ENCODE assay signal across 22 mouse cellular contexts in the genomic region with DNA sequence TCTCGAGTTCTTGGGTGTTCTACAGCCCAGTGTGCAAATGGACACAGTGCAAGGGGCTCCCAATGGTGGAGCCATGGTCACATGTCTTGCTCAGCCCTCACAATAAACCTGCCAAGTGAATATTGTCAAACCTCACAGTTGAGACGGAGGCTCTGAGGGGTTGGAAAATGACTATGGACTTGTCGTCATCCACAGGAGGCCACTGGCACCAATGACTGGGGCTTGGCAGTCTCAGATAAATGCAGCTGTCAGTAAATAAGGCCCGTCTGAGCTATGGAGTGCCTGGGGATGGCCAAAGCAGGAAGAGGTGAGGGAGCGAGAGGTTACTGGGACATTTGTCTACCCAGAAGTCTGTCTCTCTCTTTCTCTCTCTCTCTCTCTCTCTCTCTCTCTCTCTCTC. TPM values are rescaled to one million over a fixed set of nuclear protein-coding genes. Genes with fewer than 3 reads are reported as not detected.
DNase-seq lines count a peak whose midpoint lies in the region; ATAC-seq and TF ChIP-seq lines count a peak whose summit lies in the region.
"Had no signal": no experiment of that assay in that cellular context is flagged by ENCODE, and none has a peak within 500 bp of the region (broad histone marks: within the 10 kb centered on the region; RNA-seq: fewer than 3 reads in every experiment).

No protein-coding gene starts in this region.

- no peak overlapping the region for H3K4me2 ChIP-seq in lung, postnatal 0 days (replicated peaks; ENCODE audit: low read depth, low read length)
- H3K4me2 ChIP-seq: heart, embryonic 12.5 days; hindbrain, embryonic 14.5 days; limb, embryonic 12.5 days; midbrain, embryonic 11.5 days; neural tube, embryonic 13.5 days; stomach, embryonic 15.5 days had no signal

- no peak overlapping the region for H3K9ac ChIP-seq in lung, postnatal 0 days (replicated peaks; ENCODE audit: low read depth)
- H3K9ac ChIP-seq: heart, embryonic 12.5 days; hindbrain, embryonic 14.5 days; limb, embryonic 12.5 days; neural tube, embryonic 13.5 days; stomach, embryonic 15.5 days had no signal

- no peak overlapping the region for H3K4me3 ChIP-seq in lung, postnatal 0 days (ENCODE audit: low read depth, low read length)
- H3K4me3 ChIP-seq in layer of hippocampus, adult 2 months, result no peak overlapping the region
- H3K4me3 ChIP-seq: erythroblast, embryonic 14.5 days; heart, embryonic 12.5 days; limb, embryonic 12.5 days; neural tube, embryonic 13.5 days; stomach, embryonic 15.5 days had no signal

- H3K27me3 ChIP-seq in lung, postnatal 0 days (replicated peaks; ENCODE audit: insufficient read depth, low read length), result no peaks in the 10 kb centered on the region
- H3K27me3 ChIP-seq: heart, embryonic 12.5 days; limb, embryonic 12.5 days; neural tube, embryonic 13.5 days; stomach, embryonic 15.5 days had no signal

- TF ChIP-seq CTCF in lung, postnatal 0 days (IDR thresholded peaks at IDR 0.05), result no peak
- TF ChIP-seq CTCF in layer of hippocampus, adult 2 months (conservative IDR thresholded peaks at IDR 0.05), result no peak

- no peak overlapping the region for H3K27ac ChIP-seq in lung, postnatal 0 days (ENCODE audit: low read length)
- H3K27ac ChIP-seq in layer of hippocampus, adult 2 months, result no peak overlapping the region
- H3K27ac ChIP-seq: hindbrain, embryonic 14.5 days; limb, embryonic 12.5 days; neural tube, embryonic 13.5 days; stomach, embryonic 15.5 days had no signal

- peak; percentile 12; the same call in 1 of the 2 replicates for ATAC-seq in lung, postnatal 0 days
- ATAC-seq in megakaryocyte progenitor cell, adult 5-6 weeks (replicated peaks; ENCODE audit: poor library complexity), result peak; percentile 13; the same call in 1 of the 2 replicates
- ATAC-seq in erythroblast, adult 5-6 weeks (replicated peaks; ENCODE audit: low FRiP score, poor library complexity, severe bottlenecking), result no peak
- ATAC-seq: forebrain, embryonic 14.5 days; intestine, embryonic 16.5 days had no signal

- no peaks in the 10 kb centered on the region for H3K9me3 ChIP-seq in lung, postnatal 0 days (ENCODE audit: low read length)
- H3K9me3 ChIP-seq: heart, embryonic 12.5 days; limb, embryonic 12.5 days; neural tube, embryonic 13.5 days; stomach, embryonic 15.5 days had no signal

- TF ChIP-seq EP300 in lung, postnatal 0 days (IDR thresholded peaks at IDR 0.05), result no peak

- WGBS in lung, postnatal 0 days, result 68% methylated on average over 5 of the region's 5 CpGs

- H3K36me3 ChIP-seq in lung, postnatal 0 days (ENCODE audit: insufficient read depth, low read length), result no peaks in the 10 kb centered on the region
- H3K36me3 ChIP-seq: heart, embryonic 12.5 days; limb, embryonic 12.5 days; neural tube, embryonic 13.5 days; stomach, embryonic 15.5 days had no signal

- no peak for DNase-seq in lung, postnatal 0 days (ENCODE audit: low spot score)
- DNase-seq in lung, postnatal 36 days, result no peak
- DNase-seq in T-cell, adult 2 months (ENCODE audit: low spot score), result peak; percentile 33
- peak; percentile 32 for DNase-seq in thymus, postnatal 4 days
- no peak for DNase-seq in layer of hippocampus, adult 2 months (ENCODE audit: low spot score in 2 of 2)
- DNase-seq: adrenal gland, postnatal 36 days; cerebellum, adult 9-10 months; gastrocnemius, postnatal 10 days; heart, adult 11 months; kidney, postnatal 4 days; lung, postnatal 4 days had no signal

- no peaks in the 10 kb centered on the region for H3K4me1 ChIP-seq in lung, postnatal 0 days (ENCODE audit: insufficient read depth, low read depth, low read length)
- H3K4me1 ChIP-seq: stomach, embryonic 15.5 days had no signal

RNA-seq across cellular contexts. Expression of a gene that starts 48.1 kb away (rescaled TPM):
- 13.1 and 14.1 TPM in 2 replicates for polyA plus RNA-seq in lung, postnatal 0 days (2015; fragmentation: Nextera tagmentation; extraction: Ambion mirVana)
- 8.6 and 11.5 TPM in 2 replicates for total RNA-seq in megakaryocyte progenitor cell, adult 5-6 weeks (2015)
- 7.3 and 8.2 TPM in 2 replicates for total RNA-seq in megakaryocyte progenitor cell, adult 5-6 weeks (2017)
- total RNA-seq in layer of hippocampus, adult 2 months (2021), result 10 to 100 TPM; 50.7 to 53.3 TPM
- 3.6 and 4.8 TPM in 2 replicates for total RNA-seq in erythroblast, adult 5-6 weeks (2015; ENCODE audit: low replicate concordance)
- 3.6 and 6.7 TPM in 2 replicates for total RNA-seq in erythroblast, adult 5-6 weeks (2017; ENCODE audit: low replicate concordance)

Comparison
In these comparisons a context has a peak if more than half of its experiments do, and no peak if none do; other contexts are left out.
1. DNase-seq: peak in T-cell, adult 2 months (single experiment) and thymus, postnatal 4 days (single experiment); none in lung, postnatal 0 days (single experiment), lung, postnatal 36 days (single experiment) and layer of hippocampus, adult 2 months (0 of 2).
2. RNA of a gene that starts 48.1 kb away (total RNA-seq): 50.7 to 53.3 TPM in layer of hippocampus, adult 2 months; 7.3 to 11.5 TPM in megakaryocyte progenitor cell, adult 5-6 weeks and 3.6 to 6.7 TPM in erythroblast, adult 5-6 weeks; every median in the first group is over 4 times any median in the second.